Mouse (Mus musculus) left cerebral cortex, postnatal 4 days (tissue): ENCODE measurements at regions not wholly inside any gene's neighbourhood (a gene's known extent, or its start where the extent isn't known, plus 50 kb on each side); places are given as distances from the start of the nearest gene placed in this dataset.

Experiments used
- DNase-seq: peaks from one replicate; pipeline ENCODE4 v3.0.0-alpha.2; 2022
- intact Hi-C: fragments of 180-260 bp; cut with DNase I; formaldehyde crosslinking; loops from one replicate; pipeline ENCODE4 v1.15.1; 2025

DNA sequence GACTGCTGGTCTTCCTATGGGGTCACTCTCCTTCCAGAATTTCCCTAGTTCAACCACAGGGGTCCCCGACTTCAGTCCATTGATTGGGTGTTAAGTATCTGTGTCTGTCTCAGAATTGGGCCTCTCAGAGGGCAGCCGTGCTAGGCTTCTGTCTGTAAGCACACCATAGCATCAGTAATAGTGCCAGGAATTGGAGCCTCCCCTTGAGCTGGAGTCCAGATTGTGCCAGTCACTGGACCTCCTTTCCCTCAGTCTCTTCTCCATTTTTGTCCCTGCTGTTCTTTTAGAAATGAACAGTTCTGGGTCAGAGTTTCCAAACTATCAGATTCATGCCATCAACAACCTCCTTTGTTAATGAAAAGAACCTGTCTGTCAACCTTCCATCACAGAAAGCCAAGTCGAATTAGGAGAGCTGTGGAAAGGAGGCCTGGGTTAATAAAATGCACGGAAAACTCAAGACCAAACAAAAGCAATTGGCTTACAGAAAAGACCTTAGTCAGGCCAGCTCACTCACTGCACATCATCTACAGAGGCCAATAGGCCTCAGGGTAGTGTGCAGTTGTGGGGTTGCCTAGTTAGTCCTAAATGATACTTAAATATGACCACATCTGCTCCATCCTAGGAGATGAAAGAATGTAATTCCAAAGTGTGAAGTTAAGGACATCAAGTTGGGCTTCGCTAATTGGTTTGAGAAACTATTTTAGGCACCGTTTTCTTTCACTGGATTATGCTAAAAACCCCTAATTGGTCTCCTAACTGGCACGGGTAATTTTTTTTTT, 156.5 kb upstream of the Krr1 start:
- intact Hi-C loops: no loop called here
- DNase-seq: peak; percentile 17

DNA sequence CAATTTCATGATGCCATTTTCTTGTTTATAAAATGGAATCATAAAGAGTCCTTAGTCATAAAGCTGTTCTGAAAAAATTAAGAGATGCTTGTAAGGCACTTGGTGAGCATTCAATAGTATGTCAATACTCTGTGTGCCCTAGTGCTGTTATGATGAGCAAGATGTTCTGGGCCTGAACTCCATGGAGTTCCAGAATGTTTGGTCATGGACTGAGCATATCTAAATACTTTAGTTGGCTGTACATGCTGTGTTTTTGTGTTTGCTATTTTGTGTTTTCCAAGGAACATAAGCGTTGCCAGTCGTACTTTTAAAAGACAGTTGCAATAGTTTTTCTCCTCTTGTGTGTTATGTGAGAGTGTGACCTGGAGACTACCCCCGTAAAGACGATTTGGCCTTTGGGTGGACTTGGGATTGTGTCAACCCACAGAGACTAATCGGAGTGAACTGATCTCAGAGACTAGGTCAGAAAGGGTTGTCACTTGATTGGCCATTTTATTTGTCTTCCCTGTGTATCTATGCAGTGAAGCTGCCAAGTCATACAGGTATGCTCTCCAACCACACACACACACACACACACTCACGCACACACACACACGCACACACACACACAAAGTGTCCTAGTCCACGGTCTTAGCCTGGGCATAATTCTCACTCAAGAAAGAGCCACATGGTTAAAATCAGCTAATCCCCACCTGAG, 152.6 kb upstream of the Krr1 start:
- intact Hi-C loops: no loop called here
- no peak for DNase-seq

DNA sequence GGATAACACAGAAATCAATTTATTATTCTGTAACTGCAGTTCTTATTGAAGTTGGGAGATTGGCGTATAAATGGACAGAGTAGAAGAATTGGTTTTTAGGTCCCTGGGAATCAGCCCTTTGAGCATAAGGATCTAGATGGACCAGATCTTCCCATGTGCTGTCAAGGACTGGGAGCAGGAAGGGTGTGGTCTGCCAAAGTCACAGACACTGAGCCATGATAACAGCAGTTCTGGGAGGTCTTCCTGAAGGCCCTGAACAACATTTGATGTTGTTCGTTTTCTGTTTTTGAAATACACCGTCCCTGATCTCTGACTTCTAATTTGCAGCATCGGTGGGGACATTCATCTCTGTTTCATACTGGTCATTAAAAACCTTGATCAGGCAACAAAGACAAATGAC, 147.6 kb upstream of the Krr1 start:
- no peak for DNase-seq
- intact Hi-C loops: no loop called here

DNA sequence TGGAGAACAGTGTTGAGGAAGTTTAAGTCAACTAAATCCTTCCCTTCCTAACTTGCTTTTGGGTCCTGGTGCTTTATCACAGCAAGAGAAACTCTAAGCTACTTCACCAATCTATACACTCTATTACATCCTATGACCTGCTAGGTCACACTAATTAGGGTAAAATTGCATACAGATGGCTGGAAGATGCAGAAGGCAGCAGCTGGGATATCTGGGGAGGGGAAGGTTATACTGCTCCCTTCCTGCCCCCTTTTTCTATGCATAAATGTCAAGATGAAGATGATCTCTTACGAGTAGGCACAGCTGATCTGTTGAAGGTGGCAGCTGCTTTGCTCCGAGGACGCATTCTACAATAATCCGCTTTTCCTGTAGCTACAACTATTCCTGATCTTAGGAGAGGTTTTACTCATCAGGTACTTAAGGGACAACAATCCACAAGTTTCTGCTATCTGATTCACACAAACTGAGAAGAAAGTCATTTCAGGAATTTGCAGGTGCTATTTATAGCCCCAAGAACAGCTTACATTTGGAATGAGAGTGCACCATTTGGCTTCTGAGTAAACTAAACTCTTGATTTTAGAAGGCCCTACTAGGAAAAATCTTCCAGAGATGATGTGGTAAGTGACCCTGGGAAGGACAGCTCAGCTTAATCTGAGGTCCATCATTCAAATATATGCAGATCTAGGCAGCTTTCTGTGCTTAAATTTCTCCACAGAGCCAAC, 146.3 kb upstream of the Krr1 start:
- no peak for DNase-seq
- intact Hi-C loops: no loop called here

DNA sequence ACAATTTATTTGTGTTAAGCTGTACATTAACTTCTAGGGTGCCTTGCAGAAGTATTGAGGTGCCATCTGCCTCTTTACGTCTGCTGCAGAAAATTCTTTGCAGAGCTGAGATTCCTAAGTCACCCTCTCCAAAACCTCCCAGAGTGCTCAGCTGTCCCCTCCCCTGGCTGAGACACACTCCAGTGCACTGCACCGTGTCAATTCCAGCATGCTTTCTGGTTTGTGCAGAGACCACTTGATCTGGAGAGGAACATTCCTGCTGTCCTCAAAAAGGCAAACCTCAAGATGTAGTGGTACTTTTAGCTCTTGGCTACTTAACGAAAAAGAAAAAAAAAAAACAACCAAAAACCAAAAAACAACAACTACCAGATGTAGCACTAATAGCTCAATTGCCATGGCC, 145.2 kb upstream of the Krr1 start:
- DNase-seq: no peak
- intact Hi-C loops: no loop called here

DNA sequence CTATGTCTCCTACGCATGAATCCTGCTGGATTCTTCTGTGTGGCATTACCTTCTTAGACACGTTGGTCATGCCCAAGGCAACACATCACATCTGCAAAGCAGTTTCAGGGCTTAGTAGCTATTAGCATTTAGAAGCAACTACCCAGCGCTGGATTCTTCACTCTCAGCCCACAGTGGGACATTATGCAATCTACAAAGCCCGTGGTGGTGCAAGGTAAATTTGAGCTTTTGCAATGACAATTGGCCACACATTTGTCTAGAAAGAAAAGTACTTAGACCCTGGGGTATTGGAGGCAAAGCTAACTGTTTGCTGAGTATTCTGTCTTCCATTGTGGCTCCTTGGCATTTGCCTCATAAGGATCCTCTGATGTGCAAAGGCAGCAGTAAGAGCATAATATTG, 144.5 kb upstream of the Krr1 start:
- intact Hi-C loops: no loop called here
- no peak for DNase-seq

DNA sequence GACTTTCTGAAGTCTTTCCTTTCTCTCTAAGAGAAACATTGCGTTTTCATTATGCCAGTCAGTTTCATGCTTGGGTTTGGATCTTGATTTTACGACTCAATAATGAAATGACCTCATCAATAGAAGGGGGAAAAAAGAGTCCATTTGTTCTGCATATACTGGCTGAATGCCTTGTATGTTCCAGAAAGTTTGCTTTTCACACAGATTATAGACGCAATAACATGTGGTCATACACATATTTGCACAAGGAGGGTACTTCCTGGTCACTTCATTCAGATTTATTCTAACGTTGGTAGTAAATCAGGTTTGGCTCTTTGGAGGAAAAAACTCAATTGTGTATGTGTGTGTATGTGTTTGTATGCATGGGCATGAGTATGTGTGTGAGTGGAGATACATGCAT, 143.9 kb upstream of the Krr1 start:
- intact Hi-C loops: no loop called here

DNA sequence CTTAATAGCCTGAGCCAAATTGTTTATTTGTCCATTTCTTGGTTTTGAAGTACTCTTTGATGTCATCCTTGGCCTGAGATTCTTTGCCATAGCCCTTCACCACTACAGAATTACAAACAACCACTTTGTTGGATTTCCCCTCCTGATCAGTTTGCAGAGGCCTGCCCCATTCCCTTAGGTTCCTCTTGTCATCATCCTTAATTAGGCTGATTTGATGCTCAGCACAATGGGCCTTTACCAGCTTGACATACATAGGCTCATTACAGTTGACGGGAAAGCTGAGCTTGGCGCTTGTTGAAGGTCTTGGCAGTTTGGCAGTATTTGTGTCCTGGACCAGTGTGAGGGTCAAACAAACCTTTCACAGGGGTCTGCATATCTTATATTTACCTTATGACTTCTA, 143.2 kb upstream of the Krr1 start:
- no peak for DNase-seq
- intact Hi-C loops: no loop called here

More for the DNA sequence above, 143.9 kb upstream of the Krr1 start:
- no peak for DNase-seq

DNA sequence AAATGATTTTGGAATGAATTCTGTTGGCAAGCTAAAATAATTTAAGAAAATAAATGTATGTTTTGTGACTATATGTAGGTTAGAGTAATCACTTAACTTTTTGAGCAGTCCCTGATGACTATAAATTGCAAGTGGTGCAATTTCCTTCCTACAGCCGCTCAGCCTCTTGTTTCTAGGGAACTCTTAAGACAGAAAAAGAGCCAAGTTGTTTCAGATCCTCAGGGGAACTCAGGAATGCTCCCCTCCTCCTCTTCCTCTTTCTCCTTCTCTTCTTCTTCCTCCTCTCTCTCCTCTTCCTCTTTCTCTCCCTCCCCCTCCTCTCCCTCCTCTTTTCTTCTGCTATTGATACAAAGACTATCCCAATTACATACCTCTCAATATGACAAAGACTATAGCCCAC, 141.4 kb upstream of the Krr1 start:
- DNase-seq: no peak
- intact Hi-C loops: no loop called here

DNA sequence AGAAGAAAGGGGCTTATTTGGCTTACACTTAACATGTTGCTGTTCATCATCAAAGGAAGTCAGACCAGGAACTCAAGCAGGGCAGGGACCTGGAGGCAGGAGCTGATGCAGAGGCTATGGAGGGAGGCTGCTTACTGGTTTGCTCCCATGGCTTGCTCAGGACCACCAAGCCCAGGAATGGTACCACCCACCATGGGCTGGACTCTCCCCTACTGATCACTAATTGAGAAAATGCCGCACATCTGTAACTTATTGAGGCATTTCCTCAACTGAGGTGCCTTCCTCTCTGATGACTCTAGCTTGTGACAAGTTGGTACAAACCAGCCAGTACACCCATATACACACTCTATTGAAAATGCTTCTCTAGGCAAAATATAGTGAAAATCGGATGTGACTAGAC, 138.9 kb upstream of the Krr1 start:
- intact Hi-C loops: no loop called here
- DNase-seq: no peak

DNA sequence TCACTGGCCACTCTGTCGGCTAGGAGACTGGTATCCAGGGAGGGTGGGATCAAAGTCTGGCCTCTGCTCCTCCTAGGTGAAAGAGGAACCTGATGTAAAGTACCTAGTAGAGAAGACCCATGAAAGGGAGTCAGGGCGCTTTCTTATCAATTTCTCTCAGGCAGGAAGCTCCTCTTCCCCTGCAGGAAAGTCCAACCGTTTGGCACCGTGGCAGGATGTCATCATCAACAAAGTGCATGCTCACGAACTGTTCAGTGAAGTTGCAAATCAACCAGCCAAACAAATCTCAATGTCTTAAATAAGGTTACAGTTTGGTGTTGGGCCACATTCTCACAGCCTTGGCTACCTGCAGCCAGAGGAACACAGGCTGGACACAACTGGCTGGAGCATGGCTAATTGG, 138.2 kb upstream of the Krr1 start:
- intact Hi-C loops: no loop called here

DNA sequence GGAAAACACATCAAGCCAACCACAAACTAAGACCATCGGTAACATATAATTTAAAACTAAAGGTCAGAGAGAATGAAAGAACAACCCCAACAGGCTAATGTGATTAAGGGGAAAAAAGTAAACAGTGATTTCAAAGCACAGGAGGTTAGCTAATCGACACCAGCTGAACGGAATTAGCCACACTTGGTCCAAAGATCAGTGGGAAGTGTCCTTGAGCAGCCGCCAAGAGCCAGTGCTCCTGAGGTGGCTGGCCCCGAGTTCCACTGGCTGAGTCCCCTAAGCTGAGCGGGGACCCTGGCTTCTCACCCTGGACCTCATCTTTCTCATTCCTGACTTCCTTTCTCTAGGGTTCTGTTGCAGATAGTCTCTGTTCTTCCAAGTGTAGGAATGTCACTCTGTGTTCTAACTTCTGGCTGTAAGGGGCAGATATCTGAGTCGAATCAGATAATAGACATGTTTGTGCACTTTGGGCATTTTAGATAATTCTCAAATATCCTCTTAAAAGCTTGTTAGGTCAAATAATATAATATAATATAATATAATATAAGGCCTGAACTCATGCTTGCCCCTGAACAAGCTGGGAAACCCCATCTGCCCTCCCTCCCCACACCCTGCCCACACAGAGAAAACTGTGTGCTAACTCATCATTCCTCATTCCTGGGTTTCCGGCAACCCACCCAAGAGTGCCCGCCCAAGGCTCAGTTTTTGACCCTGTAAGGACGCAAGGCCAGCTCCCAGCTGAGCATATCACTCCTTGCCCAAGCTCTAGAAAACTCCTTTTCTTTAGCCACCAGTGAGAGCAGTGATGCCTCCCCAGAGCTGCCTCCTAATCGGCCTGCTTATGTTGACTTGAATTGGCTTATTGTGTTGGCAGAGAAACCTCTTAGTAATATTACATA, 137.3 kb upstream of the Krr1 start:
- DNase-seq: peak; percentile 29
- intact Hi-C loops: no loop called here

More for the DNA sequence above, 138.2 kb upstream of the Krr1 start:
- no peak for DNase-seq

DNA sequence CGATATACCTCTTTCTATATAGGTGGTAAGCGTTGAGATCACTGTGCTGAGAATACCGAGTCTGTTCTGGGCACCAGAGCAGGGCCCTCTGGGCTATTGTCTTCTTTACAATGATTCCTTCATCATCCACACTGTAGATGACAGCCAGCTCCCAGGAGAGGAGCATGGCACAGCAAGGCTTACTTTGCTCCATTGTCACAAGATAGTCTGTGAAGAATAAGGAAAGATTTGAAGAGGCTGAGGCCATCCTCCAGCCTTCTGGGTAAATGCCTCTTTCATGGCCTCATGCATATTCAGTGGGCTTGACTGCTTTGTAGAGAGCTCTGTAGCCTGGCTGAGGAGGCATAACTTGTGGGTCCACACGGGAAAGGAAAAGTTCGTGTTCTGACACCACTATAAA, 136.3 kb upstream of the Krr1 start:
- DNase-seq: no peak
- intact Hi-C loops: no loop called here

DNA sequence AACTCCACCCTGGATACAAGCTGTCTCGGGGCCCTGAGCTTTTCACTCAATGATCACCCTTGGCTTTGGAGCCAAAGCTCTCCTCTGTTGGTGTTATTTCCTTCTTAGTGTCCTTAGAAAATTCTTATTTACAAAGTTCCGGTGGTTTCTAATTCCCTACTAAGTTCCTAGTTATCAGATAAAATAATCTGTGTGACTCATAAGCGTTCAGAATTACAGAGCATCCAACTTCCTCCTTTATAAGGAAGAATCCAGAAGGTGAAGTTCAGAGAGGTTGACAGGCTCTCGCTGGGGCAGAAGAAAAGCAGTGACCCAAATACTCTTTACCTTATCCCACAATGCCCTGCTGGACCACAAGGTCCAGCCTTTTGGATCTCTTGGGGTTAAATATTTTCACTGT, 135.7 kb upstream of the Krr1 start:
- intact Hi-C loops: no loop called here
- no peak for DNase-seq

DNA sequence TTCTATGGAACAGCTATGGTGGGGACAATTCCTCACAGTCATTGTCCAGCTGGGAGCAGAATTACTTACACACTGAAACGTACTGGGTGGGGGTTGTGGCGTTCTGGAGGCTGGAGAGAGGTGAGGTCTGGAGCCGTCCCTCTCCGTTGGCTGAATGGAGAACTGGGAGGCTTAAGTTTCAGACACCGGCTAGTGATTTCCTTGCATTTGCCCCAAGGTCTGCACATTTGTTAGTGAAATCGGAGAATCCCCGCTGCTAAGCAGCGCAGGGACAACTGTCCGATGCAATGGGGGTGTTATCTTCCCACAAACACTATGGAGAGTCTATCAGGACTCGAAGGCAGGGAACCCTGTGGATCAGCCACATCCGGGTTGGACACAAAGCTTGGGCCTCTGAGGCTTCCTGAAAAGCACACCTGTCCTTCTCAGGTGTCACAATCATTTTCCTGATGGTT, 130.1 kb upstream of the Krr1 start:
- no peak for DNase-seq
- intact Hi-C loops: no loop called here

DNA sequence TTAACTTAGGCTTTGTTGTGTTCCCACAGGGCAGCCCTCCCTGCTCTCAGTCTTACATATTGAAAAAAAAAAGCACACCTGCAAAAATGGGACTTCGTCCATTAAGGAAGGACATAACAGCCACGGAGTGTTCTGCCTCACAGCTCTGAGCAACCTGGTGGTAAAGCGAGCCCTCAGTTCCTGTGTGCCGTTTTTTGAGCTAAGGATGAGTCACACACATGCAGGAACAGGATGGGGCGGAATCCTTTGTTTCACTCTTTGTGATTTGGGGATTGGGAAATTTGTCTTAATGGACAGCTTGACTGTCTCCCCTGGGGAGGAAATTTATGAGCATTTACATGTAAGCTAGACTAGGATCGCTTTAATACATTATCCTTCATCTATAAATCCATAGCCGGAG, 129.6 kb upstream of the Krr1 start:
- DNase-seq: no peak
- intact Hi-C loops: no loop called here

DNA sequence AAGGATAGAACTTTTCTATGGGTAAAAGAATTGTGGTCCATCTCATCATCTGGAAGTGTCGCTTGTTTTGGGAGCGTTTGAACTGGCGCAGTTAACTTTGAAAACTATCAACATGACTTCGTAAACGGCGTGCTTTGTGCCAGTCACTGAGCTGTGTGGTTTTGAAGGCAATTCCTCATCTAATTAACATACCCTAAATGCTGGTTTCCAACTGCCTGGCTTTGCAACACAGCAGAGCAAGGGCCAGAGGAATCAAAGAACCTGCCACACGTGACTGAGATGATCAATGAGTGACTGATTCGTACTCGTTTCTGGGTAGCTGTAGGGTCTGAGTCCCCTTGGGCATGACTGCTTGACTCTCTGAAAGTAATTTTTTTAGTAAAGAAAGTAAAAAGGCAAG, 129.2 kb upstream of the Krr1 start:
- no peak for DNase-seq
- intact Hi-C loops: no loop called here

DNA sequence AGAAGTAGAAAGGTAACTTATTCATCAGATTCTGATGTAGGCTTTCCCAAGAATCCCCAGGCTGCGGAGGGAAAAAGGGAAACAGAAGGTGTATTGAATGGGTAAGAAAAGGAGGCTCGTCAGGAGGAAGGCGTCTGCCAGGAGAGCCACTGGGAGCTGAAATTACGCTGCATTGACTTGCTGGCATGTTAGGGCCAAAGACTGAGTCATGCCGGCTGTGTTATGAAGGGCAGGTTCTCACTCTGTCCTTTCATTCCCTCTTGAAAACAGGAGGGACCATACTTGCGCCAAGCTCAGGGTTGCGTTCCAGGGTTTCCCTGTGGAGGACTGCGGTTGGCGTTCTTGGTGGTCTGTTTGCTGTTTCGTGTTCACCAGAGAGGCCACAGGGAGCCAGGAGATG, 128.3 kb upstream of the Krr1 start:
- DNase-seq: peak; percentile 3
- intact Hi-C loops: no loop called here

DNA sequence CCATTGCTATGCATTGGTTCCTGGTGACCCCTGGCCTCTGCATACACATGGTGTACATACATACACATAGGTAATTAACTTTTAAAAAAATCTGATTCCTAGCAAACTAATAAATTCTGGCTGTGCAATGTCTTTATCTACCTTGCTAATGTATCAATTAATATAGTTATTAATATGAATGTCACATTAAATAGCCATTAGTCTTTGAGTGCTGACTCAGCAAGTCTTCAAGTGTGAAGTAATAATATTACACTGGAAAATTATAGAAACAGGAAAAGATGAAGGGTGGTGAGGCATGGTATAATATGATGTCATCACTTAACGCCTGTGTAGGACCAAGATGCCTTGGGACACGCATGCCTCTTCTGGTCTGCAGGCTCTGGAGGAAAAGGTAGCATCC, 126.5 kb upstream of the Krr1 start:
- intact Hi-C loops: no loop called here
- DNase-seq: no peak

DNA sequence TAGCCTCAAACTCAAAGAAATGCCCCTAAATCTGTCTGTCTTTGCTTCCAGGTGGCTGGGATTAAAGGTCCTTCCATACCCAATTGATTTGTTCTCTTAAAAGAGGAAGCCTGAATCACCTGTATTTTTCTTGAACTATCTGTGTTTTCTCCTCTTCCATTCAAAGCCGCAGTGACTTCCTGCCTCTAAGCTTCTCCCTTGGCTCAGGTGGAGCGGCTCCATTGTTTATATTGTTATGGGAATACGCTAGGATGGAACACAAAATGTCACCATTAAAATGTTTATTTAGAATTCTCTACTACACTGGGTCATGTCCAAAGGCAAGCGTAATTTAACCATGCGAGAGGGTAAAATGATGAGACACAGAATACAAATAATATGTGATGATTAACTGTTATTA, 118.2 kb upstream of the Krr1 start:
- intact Hi-C loops: no loop called here
- no peak for DNase-seq

DNA sequence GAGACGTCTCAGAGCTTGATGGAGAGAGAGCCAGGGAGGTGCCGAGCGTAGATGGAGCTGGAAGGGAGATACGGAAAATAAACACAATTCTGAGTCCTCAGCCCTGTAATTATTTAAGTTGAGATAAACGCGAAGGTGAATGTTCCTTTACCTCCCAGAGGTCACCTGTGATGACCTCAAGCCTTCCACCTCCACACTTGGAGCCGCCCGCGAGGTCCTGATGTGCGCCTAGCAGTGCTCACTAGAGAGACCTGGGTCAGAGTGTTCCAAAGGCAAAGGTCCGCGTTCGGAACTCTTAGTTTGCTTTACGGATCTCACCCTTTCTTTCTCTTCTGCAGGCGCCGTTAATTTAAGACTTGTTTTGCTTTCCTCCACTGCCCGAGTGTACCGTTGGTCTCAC, 117.0 kb upstream of the Krr1 start:
- intact Hi-C loops: no loop called here
- no peak for DNase-seq
